Mouse (Mus musculus) stomach, adult 2 months (tissue): ENCODE data around the gene Ifnlr1. TPM values are rescaled to one million over a fixed set of nuclear protein-coding genes. Genes with fewer than 3 reads are reported as not detected.

Experiments
- polyA plus RNA-seq: library from polyadenylated mRNA; depleted of rRNA; stranded (reverse); fragments of >200 nt; gene quantifications from 2 replicates; pipeline ENCODE4 v1.2.3, GENCODE M21; 2012; rRNA removed

The Ifnlr1 gene
- polyA plus RNA-seq = 2.4 TPM in 2 replicates

DNA sequence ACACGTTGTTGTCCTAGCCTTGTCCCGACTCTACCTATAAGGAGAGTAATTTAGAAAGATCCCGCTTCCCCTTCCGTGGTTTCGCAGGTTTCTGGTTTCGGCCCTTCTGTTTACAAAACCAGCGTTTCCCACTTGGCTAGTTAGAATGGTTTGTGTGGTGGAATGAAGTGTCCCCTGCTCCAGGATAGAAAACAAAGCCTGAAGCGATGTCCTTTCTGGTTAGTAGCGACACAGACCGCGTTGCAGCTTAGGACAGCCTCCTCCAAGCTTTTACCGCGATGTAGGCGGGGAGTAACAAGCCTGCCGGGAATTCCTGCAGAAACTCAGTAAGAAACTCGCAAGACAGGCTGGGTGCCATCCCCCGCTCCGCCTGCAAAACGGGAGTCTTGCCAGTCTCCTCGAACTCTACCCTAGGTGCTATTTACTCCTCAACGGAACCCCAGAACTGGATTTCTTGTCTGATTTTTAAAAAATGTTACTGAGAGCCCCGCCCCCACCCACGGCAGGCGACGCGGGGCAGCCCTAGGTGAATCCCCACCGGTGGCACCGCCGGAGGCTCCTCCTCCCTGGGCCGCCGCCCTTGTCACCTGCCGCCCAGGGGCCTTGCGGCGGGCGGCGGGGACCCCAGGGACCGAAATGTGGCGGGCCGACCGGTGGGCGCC, at the start of gene Ifnlr1:
Ifnlr1 (plus strand) TSS at position 382 of the 662 bp plus-strand sequence.

DNA sequence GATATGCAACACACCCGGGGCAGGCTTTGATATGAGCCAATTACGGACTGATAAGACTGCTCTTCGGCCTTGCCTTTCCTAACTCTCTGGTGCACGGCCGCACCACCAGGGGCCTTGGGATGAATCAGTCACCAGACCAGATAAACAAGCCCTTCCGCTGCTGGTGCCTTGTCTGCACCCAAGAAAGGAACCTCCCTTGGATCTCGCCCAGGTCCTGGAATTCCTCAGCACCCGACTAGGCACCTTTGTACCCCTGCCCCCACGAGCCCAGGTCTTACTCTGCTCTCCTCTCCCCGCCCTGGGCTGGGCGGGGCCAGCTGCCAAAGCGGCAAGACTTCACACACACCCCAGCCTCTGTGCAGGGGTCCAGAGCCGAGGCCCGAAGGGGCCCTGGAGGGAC, 41.7 kb downstream of the Ifnlr1 start, which contains the start of gene Il22ra1:
Il22ra1 (plus strand) TSS at position 356 of the 400 bp plus-strand sequence.

Other genes starting within 250 kb of the Ifnlr1 start
- not detected in 2 replicates for gene Stpg1, start 191.5 kb upstream of the Ifnlr1 start, polyA plus RNA-seq
- gene Nipal3, start 191.2 kb upstream of the Ifnlr1 start, polyA plus RNA-seq = 14.0 and 22.2 TPM in 2 replicates
- 4.9 and 6.6 TPM in 2 replicates for gene Grhl3, start 112.7 kb upstream of the Ifnlr1 start, polyA plus RNA-seq
- 2.7 and 2.9 TPM in 2 replicates for gene Il22ra1, start 41.9 kb downstream of the Ifnlr1 start, polyA plus RNA-seq
- gene Myom3, start 73.4 kb downstream of the Ifnlr1 start, polyA plus RNA-seq = 0.34 and 0.90 TPM in 2 replicates
- gene Srsf10, start 169.5 kb downstream of the Ifnlr1 start, polyA plus RNA-seq = 21.9 and 45.4 TPM in 2 replicates
- 2.7 and 3.1 TPM in 2 replicates for gene Pnrc2, start 187.6 kb downstream of the Ifnlr1 start, polyA plus RNA-seq
- 0.15 and 0.33 TPM in 2 replicates for gene Cnr2, start 209.1 kb downstream of the Ifnlr1 start, polyA plus RNA-seq
- gene Fuca1, start 234.4 kb downstream of the Ifnlr1 start, polyA plus RNA-seq = 45.9 and 48.0 TPM in 2 replicates